Mouse (Mus musculus) forebrain, embryonic 16.5 days (tissue): ENCODE data around the gene Pde6c. TPM values are rescaled to one million over a fixed set of nuclear protein-coding genes. Genes with fewer than 3 reads are reported as not detected.

Experiments
- ATAC-seq: fragments of 200-750 bp; cut with Nextera tagmentation; 2 replicates; pipeline ENCODE4 v1.8.0; 2017; ENCODE audit warnings: mild to moderate bottlenecking, moderate library complexity
- H3K27ac ChIP-seq: fragments of 300-500 bp; sonication (generic); 2 replicates; pipeline ENCODE4 v1.5.1; 2014; ENCODE audit warnings: low read length, control low read depth
- H3K27me3 ChIP-seq: fragments of 300-500 bp; sonication (generic); replicated peaks from 2 replicates; pipeline ENCODE4 v1.6.1; 2014; ENCODE audit warnings: low read length; ENCODE audit not compliant: control insufficient read depth, insufficient read depth
- H3K36me3 ChIP-seq: fragments of 300-500 bp; sonication (generic); 2 replicates; pipeline ENCODE4 v1.6.1; 2014; ENCODE audit not compliant: control insufficient read depth, insufficient read depth
- H3K4me1 ChIP-seq: fragments of 300-500 bp; sonication (generic); replicated peaks from 2 replicates; pipeline ENCODE4 v1.6.1; 2014; ENCODE audit warnings: low read length; ENCODE audit not compliant: control insufficient read depth, insufficient read depth
- H3K4me2 ChIP-seq: fragments of 300-500 bp; sonication (generic); 2 replicates; pipeline ENCODE4 v1.6.1; 2014; ENCODE audit warnings: mild to moderate bottlenecking, low read length, control low read depth
- H3K4me3 ChIP-seq: fragments of 300-500 bp; sonication (generic); replicated peaks from 2 replicates; pipeline ENCODE4 v1.5.1; 2014; ENCODE audit warnings: mild to moderate bottlenecking, low read length, control low read depth
- H3K9ac ChIP-seq: fragments of 300-500 bp; sonication (generic); replicated peaks from 2 replicates; pipeline ENCODE4 v1.6.1; 2014; ENCODE audit warnings: low read depth, low read length, control low read depth
- H3K9me3 ChIP-seq: fragments of 300-500 bp; sonication (generic); 2 replicates; pipeline ENCODE4 v1.6.1; 2016; ENCODE audit warnings: low read length; ENCODE audit not compliant: control insufficient read depth
- WGBS: fragments of 180-500 bp; shearing (Covaris S2); extraction: QIAGEN DNeasy Blood & Tissue Kit; methylation state at CpG from one replicate; pipeline ENCODE4 v1.1.7; 2014; 5-methylcytosine and 5-hydroxymethylcytosine counted together
- polyA plus RNA-seq: library from polyadenylated mRNA; unstranded; fragments of >200 nt; fragmentation: Nextera tagmentation; extraction: Ambion mirVana; gene quantifications from 2 replicates; pipeline ENCODE4 v1.2.1, GENCODE M21; 2015

Pde6c gene
- polyA plus RNA-seq, 1 experiment from 2014 or later, result 0.16 TPM

DNA sequence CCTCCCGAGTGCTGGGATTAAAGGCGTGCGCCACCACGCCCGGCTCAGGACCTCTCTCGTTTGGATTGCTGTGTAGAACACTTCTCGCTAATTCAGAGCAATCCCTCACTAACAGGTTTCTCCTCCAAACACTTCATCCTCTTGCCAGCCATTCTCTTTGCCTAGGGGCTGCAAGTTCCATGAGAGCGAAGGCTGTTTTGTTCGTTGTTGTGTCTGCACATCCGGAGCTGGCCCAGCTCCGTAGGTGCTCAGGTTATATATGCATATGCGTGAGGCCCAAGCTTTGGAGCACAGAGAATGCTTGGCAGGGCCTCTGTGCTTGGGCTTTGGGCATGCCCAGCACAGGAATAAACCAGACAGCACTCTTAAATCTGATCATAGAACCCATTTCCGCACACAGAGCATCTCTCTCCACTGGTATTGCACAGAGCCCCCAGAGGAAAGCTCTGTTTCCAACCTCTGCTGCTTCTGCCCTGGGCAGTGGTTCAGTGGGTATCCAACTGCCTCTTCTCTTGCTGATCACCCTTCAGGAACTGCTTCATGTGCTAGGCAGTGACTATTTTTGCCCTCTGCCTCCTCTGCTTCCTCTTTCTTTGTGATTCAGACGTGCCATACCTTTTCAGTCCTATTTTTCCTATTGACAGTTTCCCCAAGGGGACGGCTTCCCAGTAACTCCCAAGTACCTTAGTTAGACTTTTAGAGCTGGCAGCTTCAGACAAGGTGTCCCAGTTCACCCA lies 22.9 kb upstream of the Pde6c start:
- no peak for ATAC-seq
- Histone ChIP-seq H3K4me1 (no peaks in the 10 kb centered on the region), H3K4me2 (no peak overlapping the region), H3K36me3 (no peaks in the 10 kb centered on the region), H3K9me3 (no peaks in the 10 kb centered on the region), H3K27ac (no peak overlapping the region), H3K9ac (no peak overlapping the region), H3K4me3 (no peak overlapping the region), H3K27me3 (no peaks in the 10 kb centered on the region)
- 94% methylated on average over 15 of the region's 15 CpGs for WGBS

DNA sequence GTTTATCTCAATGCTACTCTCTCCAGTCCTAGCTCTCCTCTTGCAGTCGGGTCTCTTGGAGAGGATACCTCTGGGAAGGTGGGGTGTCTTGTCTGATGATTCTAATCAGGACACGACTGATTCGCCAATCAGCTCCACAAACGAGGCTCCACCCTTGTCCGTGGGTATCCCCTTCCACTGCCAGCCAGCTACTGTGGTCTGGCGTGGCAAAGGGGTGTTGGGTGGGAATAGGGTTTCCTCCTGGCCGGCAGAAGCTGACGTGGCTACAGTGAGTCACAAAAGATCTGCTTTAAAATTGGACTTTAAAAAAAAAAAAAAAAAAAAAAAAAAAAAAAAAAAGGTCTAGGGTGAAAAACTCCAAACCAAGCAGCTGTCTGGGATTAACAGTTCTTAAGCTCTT lies 21.5 kb upstream of the Pde6c start:
- WGBS, result 83% methylated on average over 8 of the region's 8 CpGs

DNA sequence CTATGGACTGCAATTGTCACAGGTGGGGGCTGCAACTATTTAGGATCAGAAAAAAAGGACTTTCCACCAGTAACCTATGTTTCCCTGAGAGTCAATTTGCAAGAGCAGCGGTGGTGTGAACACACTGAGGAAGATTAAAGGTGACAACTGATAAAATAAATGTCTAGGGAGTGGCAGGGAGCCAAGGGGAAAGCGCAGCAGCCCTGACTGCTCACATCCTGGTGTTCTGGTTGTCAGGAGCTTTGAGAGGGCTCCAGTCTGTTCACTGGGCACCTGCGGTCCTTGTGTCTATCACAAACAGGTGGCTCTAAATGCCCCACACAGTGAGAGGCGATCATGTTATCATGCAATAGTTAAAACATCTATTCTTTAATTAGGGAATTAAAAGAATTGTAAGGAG lies 20.0 kb upstream of the Pde6c start:
- Histone ChIP-seq H3K9me3 (no peaks in the 10 kb centered on the region), H3K27ac (no peak overlapping the region), H3K4me2 (no peak overlapping the region), H3K4me3 (no peak overlapping the region), H3K27me3 (no peaks in the 10 kb centered on the region), H3K4me1 (no peaks in the 10 kb centered on the region), H3K36me3 (no peaks in the 10 kb centered on the region), H3K9ac (no peak overlapping the region)
- WGBS, result 57% methylated on average over 4 of the region's 4 CpGs
- no peak for ATAC-seq

More for the DNA sequence above, 21.5 kb upstream of the Pde6c start:
- H3K36me3 ChIP-seq, result no peaks in the 10 kb centered on the region
- no peaks in the 10 kb centered on the region for H3K4me1 ChIP-seq
- ATAC-seq, result no peak
- H3K27ac ChIP-seq, result no peak overlapping the region
- no peaks in the 10 kb centered on the region for H3K9me3 ChIP-seq
- H3K4me2 ChIP-seq, result no peak overlapping the region
- no peak overlapping the region for H3K4me3 ChIP-seq
- no peak overlapping the region for H3K9ac ChIP-seq
- no peaks in the 10 kb centered on the region for H3K27me3 ChIP-seq

DNA sequence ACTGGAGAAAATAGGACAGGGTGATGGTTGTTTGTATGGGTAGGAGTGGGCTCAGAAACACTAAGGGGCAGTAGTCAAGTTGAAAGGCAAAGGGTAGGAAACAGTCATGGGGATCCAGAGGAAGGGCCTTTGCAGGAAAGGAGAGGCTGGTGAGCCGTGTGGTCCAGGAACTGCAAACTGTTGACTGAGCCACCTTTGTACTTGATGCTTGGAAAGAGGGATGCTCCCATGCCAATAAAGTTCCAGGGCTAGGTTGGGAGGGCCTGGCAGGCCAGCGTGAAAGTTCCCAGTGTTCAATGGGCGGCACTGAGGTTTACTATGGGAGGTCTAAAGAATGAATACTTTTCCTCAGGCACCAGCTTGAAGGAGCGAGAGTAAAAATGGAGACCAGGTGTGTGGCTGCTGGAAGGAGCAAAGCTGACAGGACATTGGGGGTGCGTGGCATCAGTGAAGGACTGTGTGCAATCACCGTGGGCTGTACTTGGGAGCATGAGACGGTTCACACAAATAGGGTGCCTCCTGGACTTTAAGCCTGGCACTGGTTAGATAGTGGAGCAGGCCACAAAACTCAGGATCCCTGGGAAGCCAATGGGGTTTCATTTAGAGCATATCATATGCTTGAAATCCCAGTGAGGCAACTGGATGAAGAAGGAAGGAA lies 17.6 kb upstream of the Pde6c start:
- Histone ChIP-seq H3K4me3 (no peak overlapping the region), H3K36me3 (no peaks in the 10 kb centered on the region), H3K27ac (no peak overlapping the region), H3K27me3 (no peaks in the 10 kb centered on the region), H3K4me2 (no peak overlapping the region), H3K4me1 (no peaks in the 10 kb centered on the region), H3K9me3 (no peaks in the 10 kb centered on the region), H3K9ac (no peak overlapping the region)
- no peak for ATAC-seq
- 94% methylated on average over 7 of the region's 7 CpGs for WGBS

DNA sequence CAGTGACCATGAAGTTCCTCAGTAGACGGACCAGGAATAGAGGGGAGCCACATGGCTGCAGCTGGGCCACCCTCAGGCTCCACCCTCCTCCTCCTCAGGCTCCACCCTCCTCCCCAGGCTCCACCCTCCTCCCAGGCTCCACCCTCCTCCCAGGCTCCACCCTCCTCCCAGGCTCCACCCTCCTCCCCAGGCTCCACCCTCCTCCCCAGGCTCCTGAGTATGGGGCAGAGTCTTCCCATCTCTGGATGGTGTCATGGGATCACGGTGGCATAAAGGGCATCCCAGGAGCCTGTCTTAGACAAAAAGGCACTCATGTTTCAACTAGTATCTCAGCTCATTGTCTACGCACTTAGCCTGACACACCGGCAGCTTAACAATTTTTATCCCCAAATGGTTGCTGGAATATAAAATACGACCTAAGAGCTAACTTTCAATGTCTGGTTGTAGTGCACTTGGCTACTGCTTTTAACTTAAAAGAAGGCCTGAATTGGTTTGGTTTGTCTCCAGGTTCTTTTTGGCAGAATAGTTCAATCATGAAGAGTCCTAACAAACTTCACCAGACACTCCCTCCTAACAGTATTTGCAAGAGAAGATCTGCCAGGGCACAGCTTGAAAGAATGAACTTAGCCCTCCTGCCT lies 12.3 kb upstream of the Pde6c start:
- Histone ChIP-seq H3K4me2 (no peak overlapping the region), H3K9ac (no peak overlapping the region), H3K4me3 (no peak overlapping the region), H3K9me3 (no peaks in the 10 kb centered on the region), H3K27ac (no peak overlapping the region), H3K27me3 (peaks cover 14% of the 10 kb centered on the region), H3K36me3 (no peaks in the 10 kb centered on the region), H3K4me1 (peaks cover 10% of the 10 kb centered on the region)
- whole genome bisulfite sequencing, result 81% methylated on average over 5 of the region's 5 CpGs
- ATAC-seq, result no peak

DNA sequence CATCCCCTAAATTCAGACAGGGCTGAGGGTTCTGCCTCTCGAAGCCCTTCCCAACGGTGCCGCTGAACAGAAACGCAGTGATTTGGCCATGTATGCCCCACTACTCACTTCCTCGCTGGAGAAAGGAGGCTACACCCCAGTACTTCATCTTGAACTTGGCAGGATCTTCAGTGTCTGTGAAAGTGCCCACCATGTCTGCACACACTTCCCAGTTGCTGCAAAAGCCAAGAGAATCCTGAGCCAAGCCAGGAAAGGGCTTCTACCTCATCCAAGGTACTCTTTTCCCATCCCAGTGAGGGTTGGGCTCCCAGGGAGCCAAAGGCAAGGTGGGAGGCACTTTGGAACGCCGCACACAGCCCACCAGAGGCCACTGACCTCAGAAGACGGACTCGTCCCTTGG lies 8.7 kb upstream of the Pde6c start:
- no peak overlapping the region for H3K27ac ChIP-seq
- 22% methylated on average over 9 of the region's 9 CpGs for WGBS

DNA sequence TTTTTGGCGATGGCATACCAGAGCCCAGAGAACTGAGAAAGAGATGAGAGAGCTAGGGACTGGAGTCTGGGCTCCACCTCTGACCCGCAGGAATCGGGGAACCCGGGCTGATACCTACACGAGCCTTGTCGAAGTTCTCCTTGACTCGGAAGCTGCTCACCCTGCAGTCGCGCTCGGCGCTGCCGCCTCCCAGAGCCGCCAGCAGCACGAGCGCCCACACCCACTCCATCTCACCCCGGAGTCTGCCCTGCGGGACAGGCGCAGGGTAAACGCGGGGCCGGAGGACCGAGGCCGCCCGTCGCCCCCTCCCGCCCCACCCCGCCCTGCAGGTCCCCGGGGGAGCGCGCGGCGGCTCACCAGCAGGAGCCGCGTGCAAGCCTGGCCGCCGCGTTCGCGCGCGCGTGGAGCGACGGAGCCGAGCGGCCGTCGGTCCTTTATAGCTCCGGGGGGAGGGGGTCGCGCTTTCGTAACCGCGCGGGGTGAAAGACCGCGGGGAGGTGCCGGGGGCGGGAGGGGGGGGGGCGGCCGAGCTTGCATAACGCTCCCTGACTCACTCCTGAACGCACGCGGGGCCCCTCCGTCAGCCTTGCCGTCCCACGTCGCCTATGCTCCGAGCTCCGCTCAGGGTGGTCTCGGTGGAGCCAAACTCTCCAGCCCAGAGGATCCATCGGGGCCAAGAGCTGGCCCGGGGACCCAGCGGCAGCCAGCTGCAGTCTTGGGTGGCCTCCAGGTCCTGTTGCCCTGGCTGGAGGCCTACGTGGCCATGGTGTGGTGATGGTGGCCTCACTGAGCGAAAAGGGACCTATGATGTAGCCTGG lies 8.0 kb upstream of the Pde6c start:
- peaks cover 10% of the 10 kb centered on the region for H3K4me1 ChIP-seq
- peak overlapping the region; percentile 59 for H3K4me3 ChIP-seq
- ATAC-seq, result peak; percentile 80
- no peaks in the 10 kb centered on the region for H3K9me3 ChIP-seq
- peak overlapping the region; percentile 61 for H3K9ac ChIP-seq
- H3K27ac ChIP-seq, result no peak overlapping the region
- WGBS, result under 1% methylated on average over 55 of the region's 77 CpGs
- no peaks in the 10 kb centered on the region for H3K36me3 ChIP-seq
- H3K27me3 ChIP-seq, result peaks cover 14% of the 10 kb centered on the region
- H3K4me2 ChIP-seq, result peak overlapping the region; percentile 83

More for the DNA sequence above, 8.7 kb upstream of the Pde6c start:
- Histone ChIP-seq H3K36me3 (no peaks in the 10 kb centered on the region), H3K4me2 (peak overlapping the region; percentile 83), H3K4me3 (peak overlapping the region; percentile 59), H3K4me1 (peaks cover 10% of the 10 kb centered on the region), H3K9ac (peak overlapping the region; percentile 61; the same call in 1 of the 2 replicates), H3K9me3 (no peaks in the 10 kb centered on the region), H3K27me3 (peaks cover 14% of the 10 kb centered on the region)
- no peak for ATAC-seq

DNA sequence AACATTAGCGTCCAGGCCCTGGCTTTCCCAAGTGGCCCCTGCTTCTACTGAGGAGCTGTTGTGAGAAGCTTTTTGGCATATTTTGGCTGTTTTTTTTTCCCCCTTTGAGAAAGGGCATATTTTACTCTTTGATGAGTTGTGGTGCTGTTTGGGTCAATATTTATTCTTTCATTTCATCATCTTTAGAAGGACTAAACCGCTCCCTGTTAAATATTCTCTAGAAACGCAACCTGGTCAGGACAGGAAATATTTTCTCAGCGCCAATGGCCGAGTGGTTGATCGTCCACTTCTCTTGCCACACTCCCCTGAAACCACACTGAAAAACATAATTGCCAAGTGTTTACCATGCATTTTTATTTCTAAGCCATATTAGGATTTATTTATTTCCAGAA lies 7.4 kb upstream of the Pde6c start, which contains the start of gene Rbp4:
Gene Rbp4, minus strand, starts transcription at position 63 of the 392 bp plus-strand sequence.
- Histone ChIP-seq H3K27ac (no peak within 1 kb of the TSS), H3K27me3 (peaks cover 14% of the 10 kb centered on the region), H3K4me3 (peak within 1 kb of the TSS; percentile 59), H3K9ac (peak within 1 kb of the TSS; percentile 61), H3K36me3 (no peaks in the 10 kb centered on the region), H3K4me2 (peak within 1 kb of the TSS; percentile 83), H3K4me1 (peaks cover 10% of the 10 kb centered on the region), H3K9me3 (no peaks in the 10 kb centered on the region)
- no peak for ATAC-seq
- 72% methylated on average over 6 of the region's 6 CpGs for WGBS

DNA sequence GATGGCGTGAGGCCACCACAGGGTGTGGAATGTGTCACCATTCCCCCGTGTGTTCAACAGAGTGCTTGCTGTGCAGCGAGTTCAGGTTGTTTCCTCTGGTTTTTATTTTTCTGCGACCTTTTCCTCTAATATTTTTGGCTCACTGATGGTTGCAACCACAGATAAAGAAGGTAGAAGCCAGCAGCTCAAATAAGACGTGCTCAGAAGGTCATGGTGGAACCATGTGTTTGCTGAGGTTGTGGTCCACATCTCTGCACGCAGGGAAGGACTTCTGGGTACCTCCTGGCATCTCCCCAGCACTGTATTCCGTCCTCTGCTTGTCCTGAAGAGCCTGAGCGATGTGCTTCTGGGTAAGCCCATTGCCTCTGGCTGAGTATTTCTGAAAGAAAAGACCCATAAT lies 5.9 kb upstream of the Pde6c start:
- ATAC-seq, result no peak
- Histone ChIP-seq H3K4me1 (peaks cover 10% of the 10 kb centered on the region), H3K36me3 (no peaks in the 10 kb centered on the region), H3K9me3 (no peaks in the 10 kb centered on the region), H3K27me3 (peaks cover 14% of the 10 kb centered on the region), H3K27ac (no peak overlapping the region), H3K9ac (no peak overlapping the region), H3K4me2 (no peak overlapping the region), H3K4me3 (no peak overlapping the region)
- WGBS, result 77% methylated on average over 8 of the region's 8 CpGs
